Mouse (Mus musculus): ENCODE measurements around the gene Ajuba. TPM values are rescaled to one million over a fixed set of nuclear protein-coding genes. Genes with fewer than 3 reads are reported as not detected.
"Not testable (repeated sequence)": the region's sequence is repeated elsewhere in the genome, so short reads cannot be mapped to it uniquely, and the experiment has no call there.

Gene Ajuba
- 49.0 and 52.8 TPM in 2 replicates for polyA plus RNA-seq (2015; fragmentation: Nextera tagmentation; extraction: Ambion mirVana)

DNA sequence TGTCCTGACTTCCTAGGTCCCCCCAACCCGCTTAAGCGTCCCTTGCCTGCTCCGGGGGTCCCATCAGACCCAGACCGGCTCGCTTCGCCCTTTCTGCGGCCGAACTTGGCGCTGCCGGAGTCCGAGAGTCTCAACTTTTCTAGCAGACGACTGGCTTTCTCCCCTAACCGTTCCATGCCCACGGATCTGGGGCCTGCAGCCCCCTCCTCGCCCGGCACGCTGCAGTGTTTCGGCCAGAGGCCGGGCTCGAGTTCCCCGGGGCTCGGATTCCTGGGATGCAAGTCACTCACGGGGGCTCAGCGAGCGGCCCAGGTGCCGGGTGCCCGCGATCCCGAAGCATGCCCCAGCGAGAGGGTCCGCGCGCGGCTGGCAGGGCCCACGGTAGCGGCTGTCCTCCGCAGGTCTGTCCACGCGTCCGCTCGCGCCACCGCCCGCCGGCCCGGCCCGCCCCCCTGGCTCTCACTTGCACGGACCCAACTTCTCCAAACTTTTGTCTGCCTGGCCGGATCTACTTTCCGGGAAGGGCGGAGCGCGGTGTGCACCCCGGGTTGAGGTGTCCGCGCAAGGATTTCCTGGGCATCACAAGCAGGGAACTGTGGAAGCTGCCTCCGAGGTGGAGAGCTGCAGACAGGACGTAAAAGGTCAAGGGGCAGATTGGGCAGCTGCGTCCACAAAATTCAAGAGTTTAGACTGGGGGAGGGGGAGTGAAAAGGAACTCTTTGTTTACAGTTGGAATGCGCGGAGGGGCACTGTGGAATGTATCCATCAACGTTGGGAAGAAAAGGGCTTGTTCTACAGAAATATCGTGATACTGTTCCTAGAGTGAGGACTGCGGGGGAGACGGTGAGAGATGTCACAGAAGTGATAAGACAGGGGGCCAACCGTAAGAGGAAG is at the start of gene Ajuba:
Ajuba (minus strand) TSS at position 470 of the 894 bp plus-strand sequence.
- H3K36me3 ChIP-seq: no peaks in the 10 kb centered on the region
- H3K9me3 ChIP-seq: no peaks in the 10 kb centered on the region
- H3K4me3 ChIP-seq: peak within 1 kb of the TSS; percentile 81
- peak; percentile 74 for ATAC-seq (ENCODE audit: borderline replicate concordance, extremely low read depth, low FRiP score, low TSS enrichment)
- peak within 1 kb of the TSS; percentile 97 for H3K27ac ChIP-seq
- H3K27me3 ChIP-seq: no peaks in the 10 kb centered on the region
- WGBS: under 1% methylated on average over 66 of the region's 66 CpGs
- peaks cover 37% of the 10 kb centered on the region for H3K4me1 ChIP-seq
- H3K9ac ChIP-seq: peak within 1 kb of the TSS; percentile 94
- peak within 1 kb of the TSS; percentile 62 for H3K4me2 ChIP-seq

DNA sequence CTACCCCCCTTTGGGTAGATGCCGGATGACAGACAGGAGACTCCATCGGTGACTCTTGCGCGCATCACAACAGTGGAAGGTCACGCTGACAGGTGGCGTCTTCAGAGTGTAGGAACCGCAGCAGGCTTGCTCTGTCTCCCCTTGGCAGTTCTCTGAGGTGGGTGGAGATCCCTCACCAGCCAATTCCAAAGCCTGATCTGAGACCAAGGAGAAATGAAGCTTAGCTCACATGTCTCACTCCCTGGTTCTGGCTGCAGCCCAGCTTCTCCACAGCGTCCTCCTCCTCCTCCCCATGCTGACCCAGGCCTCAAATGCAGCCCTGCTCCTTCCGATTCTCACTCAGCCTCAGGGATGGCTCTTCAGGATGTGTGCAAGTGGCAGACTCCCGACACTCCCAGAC is 47.6 kb upstream of the Ajuba start:
- Histone ChIP-seq H3K27ac (no peak overlapping the region), H3K4me2 (no peak overlapping the region), H3K4me1 (no peaks in the 10 kb centered on the region), H3K9ac (no peak overlapping the region), H3K27me3 (no peaks in the 10 kb centered on the region), H3K4me3 (no peak overlapping the region), H3K9me3 (no peaks in the 10 kb centered on the region), H3K36me3 (no peaks in the 10 kb centered on the region)
- 73% methylated on average over 10 of the region's 10 CpGs for WGBS
- no peak for ATAC-seq (ENCODE audit: borderline replicate concordance, extremely low read depth, low FRiP score, low TSS enrichment)

DNA sequence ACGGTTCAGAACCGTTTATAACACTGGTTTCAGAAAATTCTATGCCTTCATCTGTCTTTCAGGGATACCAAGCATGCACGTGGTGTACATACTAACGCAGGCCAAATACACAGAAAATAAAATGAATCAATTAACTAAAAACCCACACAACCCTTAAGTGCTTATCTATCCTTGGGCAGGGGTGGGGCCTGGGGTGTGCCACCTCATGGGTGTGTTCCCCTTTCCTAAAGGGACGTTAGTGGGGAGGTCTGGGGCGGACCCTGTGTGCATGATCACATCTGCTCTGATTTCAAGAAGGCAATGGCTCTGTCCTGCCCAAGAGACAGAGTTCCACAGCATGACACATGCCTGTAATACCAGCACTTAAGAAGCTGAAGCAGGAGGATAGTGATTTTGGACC is 46.0 kb upstream of the Ajuba start:
- WGBS: 82% methylated on average over 6 of the region's 6 CpGs
- no peak overlapping the region for H3K27ac ChIP-seq
- no peaks in the 10 kb centered on the region for H3K9me3 ChIP-seq
- no peak for ATAC-seq (ENCODE audit: borderline replicate concordance, extremely low read depth, low FRiP score, low TSS enrichment)
- H3K36me3 ChIP-seq: no peaks in the 10 kb centered on the region
- no peaks in the 10 kb centered on the region for H3K4me1 ChIP-seq
- no peak overlapping the region for H3K4me3 ChIP-seq
- H3K27me3 ChIP-seq: no peaks in the 10 kb centered on the region
- H3K4me2 ChIP-seq: no peak overlapping the region
- H3K9ac ChIP-seq: no peak overlapping the region

DNA sequence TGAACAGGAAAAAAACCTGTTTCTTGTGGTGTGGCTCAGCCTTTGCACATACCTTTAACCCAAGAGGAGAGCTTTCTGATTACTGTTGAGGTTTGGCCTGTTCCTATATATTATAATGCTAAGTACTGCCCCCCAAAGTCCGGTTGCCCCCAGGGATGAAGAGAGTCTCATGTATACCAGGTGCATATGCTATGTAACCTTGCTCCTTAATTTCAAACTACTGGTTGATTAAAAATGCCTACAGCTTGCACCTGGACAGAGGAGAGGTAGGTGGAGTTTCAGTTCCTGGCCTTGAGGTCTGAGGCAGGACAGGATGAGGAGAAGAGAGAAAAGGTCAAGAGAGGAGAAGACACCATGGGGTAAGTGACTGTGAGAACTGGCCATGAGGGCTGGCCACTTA is 43.8 kb upstream of the Ajuba start, which contains the start of gene Psmb11:
Psmb11 (plus strand) TSS at position 301 of the 400 bp plus-strand sequence.
- Histone ChIP-seq H3K4me1 (peaks cover 11% of the 10 kb centered on the region), H3K36me3 (peaks cover 4% of the 10 kb centered on the region), H3K9me3 (no peaks in the 10 kb centered on the region), H3K9ac (no peak within 1 kb of the TSS), H3K27me3 (no peaks in the 10 kb centered on the region), H3K4me2 (no peak within 1 kb of the TSS), H3K27ac (no peak within 1 kb of the TSS), H3K4me3 (no peak within 1 kb of the TSS)
- ATAC-seq (ENCODE audit: borderline replicate concordance, extremely low read depth, low FRiP score, low TSS enrichment): no peak
- 84% methylated on average over 1 of the region's 1 CpGs for WGBS

DNA sequence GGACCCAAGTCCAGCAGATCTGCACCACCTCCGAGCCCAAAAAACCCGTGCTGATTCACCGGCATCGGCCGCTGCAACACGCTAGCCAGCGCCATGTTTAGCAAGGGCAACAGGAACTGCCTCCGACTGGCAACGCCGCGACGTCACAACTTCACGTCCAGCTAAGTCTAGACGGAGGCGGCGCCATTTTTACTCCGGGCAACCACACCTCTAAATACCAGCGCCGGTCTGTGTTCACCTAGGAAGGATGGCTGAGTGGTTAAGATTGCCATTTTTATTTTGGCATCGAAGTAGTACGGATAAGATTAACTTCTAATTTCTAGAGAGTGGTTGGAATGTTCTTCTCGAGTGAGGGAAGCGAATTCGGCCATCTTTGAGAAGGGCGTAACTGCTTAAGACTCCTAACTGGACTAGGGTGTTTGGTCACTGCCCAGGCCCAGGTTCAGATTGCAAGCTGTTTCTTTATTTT is 40.6 kb upstream of the Ajuba start, which contains the start of gene Psmb5:
Psmb5 (minus strand) TSS at position 126 of the 469 bp plus-strand sequence.
- WGBS: under 1% methylated on average over 25 of the region's 25 CpGs
- H3K27me3 ChIP-seq: no peaks in the 10 kb centered on the region
- H3K4me3 ChIP-seq: peak within 1 kb of the TSS; percentile 89
- peaks cover 12% of the 10 kb centered on the region for H3K4me1 ChIP-seq
- peak within 1 kb of the TSS; percentile 79 for H3K27ac ChIP-seq
- peaks cover 24% of the 10 kb centered on the region for H3K36me3 ChIP-seq
- peak within 1 kb of the TSS; percentile 87 for H3K9ac ChIP-seq
- H3K4me2 ChIP-seq: peak within 1 kb of the TSS; percentile 70
- peak; percentile 80; the same call in 1 of the 2 replicates for ATAC-seq (ENCODE audit: borderline replicate concordance, extremely low read depth, low FRiP score, low TSS enrichment)
- no peaks in the 10 kb centered on the region for H3K9me3 ChIP-seq

DNA sequence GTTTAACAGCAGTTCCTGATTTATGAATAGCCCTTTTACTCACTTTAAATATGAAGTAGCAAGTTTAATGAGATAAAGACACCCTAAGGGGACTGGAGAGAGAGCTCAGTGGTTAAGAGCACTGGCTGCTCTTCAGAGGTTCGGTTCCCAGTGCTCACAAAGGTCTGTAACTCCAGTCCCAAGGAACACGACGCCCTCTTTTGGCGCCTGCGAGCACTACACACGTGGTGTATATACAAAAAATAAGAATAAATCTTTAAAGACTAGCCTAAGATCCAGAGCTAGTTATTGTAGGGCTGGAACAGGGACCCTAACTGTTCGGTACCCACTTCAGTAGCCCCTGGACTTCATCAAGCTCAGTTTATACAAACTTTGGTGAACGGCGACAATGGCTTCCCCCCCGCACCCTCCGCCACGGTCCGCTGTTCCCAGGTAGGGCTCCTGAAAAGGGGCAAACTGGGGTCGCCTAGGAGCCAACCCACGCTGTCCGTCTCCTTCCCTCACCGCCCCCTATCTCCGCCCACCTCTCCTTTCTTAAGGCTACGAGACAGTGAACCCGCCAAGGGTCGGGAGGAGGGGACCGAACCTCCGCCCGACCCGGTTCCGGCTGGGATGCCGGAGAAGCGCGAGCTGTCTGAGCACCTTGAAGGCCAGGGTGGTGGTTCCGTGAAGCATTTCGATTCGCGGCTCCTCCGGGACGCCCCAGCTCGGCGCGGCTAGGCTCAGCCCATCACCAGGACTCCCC is 40.0 kb upstream of the Ajuba start:
- ATAC-seq (ENCODE audit: borderline replicate concordance, extremely low read depth, low FRiP score, low TSS enrichment): peak; percentile 52
- H3K36me3 ChIP-seq: peaks cover 30% of the 10 kb centered on the region
- no peaks in the 10 kb centered on the region for H3K27me3 ChIP-seq
- 1% methylated on average over 38 of the region's 38 CpGs for WGBS
- peak overlapping the region; percentile 79 for H3K27ac ChIP-seq
- peaks cover 12% of the 10 kb centered on the region for H3K4me1 ChIP-seq
- H3K9ac ChIP-seq: peak overlapping the region; percentile 87
- H3K4me3 ChIP-seq: peak overlapping the region; percentile 89
- H3K4me2 ChIP-seq: peak overlapping the region; percentile 70
- H3K9me3 ChIP-seq: no peaks in the 10 kb centered on the region

DNA sequence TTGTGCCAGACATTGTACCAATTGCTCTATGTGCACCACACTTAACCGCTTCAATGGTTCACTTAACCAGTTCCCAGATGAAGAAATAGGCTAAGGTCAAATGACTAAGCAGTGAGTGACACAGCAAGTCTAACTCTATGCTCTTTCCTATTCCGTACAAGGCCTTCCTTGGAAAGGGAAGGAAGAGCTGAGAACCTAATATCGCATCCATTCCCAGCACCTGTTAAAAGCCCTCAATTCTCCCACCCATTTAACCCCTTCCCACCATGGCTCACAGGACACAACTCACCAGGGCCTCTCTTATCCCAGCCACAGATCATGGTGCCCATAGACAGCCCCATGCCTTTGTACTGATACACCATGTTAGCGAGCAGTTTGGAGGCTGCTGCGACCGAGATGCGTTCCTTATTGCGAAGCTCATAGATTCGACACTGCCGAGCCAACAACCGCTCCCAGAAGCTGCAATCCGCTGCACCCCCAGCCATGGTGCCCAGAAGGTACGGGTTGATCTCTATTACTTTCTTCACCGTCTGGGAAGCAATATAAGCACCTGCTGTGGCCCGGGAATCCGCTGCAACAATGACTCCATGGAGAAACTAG is 39.0 kb upstream of the Ajuba start:
- Histone ChIP-seq H3K4me2 (no peak overlapping the region), H3K9ac (no peak overlapping the region), H3K36me3 (peaks cover 37% of the 10 kb centered on the region), H3K9me3 (no peaks in the 10 kb centered on the region), H3K27me3 (no peaks in the 10 kb centered on the region), H3K4me3 (peak overlapping the region; percentile 89; the same call in 1 of the 2 replicates), H3K27ac (no peak overlapping the region), H3K4me1 (peaks cover 12% of the 10 kb centered on the region)
- 91% methylated on average over 16 of the region's 16 CpGs for WGBS
- ATAC-seq (ENCODE audit: borderline replicate concordance, extremely low read depth, low FRiP score, low TSS enrichment): no peak

DNA sequence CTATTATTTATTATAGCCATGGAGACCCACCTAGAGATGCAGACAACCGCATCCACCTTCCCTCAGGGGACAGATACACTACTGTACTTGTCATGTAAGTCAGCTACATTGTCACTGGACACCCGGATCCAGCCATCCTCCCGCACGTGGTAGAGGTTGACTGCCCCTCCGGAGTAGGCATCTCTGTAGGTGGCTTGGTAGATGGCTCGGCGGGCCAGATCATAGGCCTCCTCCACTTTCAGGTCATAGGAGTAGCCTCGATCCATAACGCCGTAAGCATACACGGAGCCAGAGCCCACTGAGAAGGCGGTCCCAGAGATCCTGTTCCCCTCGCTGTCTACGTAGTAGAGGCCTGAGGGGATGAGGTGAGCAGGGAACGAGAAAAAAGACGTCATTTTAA is 36.8 kb upstream of the Ajuba start:
- not testable (repeated sequence) for H3K9ac ChIP-seq; H3K27ac ChIP-seq; H3K27me3 ChIP-seq; H3K4me3 ChIP-seq; ATAC-seq (ENCODE audit: borderline replicate concordance, extremely low read depth, low FRiP score, low TSS enrichment); H3K9me3 ChIP-seq; H3K4me2 ChIP-seq
- H3K36me3 ChIP-seq: peaks cover 37% of the 10 kb centered on the region
- WGBS: 84% methylated on average over 16 of the region's 16 CpGs
- H3K4me1 ChIP-seq: peaks cover 12% of the 10 kb centered on the region

DNA sequence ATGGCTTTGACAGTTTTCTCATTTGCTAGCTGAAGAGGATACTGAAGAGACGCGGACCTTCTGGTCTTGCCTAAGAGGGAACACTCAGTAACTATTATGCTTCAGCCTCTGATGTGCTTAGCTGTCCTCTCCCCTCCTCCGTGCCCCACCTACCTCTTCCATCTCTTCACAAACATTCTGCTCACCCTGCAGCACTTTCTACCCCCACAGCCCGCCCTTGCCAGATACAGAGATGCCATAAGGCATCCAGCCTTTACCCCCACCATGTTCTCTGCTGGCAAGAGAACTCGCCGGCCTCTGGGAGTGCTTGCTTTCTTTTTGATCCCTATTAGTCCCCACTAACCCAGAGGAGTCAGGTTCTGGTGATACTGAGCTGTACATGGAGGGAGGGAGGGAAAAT is 33.3 kb upstream of the Ajuba start:
- Histone ChIP-seq H3K27ac (no peak overlapping the region), H3K36me3 (peaks cover 31% of the 10 kb centered on the region), H3K4me2 (no peak overlapping the region), H3K4me1 (peaks cover 3% of the 10 kb centered on the region; the same call in 1 of the 2 replicates), H3K9me3 (no peaks in the 10 kb centered on the region), H3K27me3 (no peaks in the 10 kb centered on the region), H3K4me3 (no peak overlapping the region), H3K9ac (no peak overlapping the region)
- ATAC-seq (ENCODE audit: borderline replicate concordance, extremely low read depth, low FRiP score, low TSS enrichment): no peak
- 67% methylated on average over 6 of the region's 6 CpGs for WGBS

DNA sequence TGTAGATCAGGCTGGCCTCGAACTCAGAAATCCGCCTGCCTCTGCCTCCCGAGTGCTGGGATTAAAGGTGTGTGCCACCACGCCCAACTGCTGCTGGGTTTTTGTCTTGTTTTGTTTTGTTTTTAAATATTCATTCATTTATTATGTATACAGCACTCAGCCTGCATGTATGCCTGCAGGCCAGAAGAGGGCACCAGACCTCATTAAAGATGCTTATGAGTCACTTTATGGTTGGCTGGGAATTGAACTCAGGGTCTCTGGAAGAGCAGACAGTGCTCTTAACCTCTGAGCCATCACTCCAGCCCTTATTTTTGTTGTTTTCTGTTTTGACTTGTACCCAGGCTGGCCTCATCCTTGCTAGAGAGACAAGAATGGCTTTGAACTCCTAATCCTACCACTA is 32.6 kb upstream of the Ajuba start:
- no peak overlapping the region for H3K9ac ChIP-seq
- WGBS: 82% methylated on average over 4 of the region's 4 CpGs
- ATAC-seq (ENCODE audit: borderline replicate concordance, extremely low read depth, low FRiP score, low TSS enrichment): no peak

DNA sequence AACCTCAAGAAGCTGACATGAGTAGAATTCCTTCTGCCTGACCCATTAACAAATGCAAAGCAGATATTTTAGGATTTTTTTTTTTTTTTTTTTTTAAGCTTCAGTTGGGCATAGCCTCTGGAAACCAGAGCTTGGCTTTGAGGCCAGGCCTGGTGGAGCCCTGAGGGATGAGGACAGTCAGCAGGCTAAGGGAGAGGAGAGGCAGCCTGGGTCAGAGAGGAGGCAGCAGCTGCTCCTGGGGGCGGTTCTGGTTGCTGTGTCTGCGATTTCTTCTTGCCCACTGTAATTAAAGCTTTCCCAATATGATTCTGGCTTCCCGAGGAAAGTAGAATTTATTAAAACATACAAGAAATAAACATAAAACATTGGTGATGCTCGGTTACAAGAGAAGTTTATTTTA is 31.9 kb upstream of the Ajuba start:
- peaks cover 7% of the 10 kb centered on the region; the same call in 1 of the 2 replicates for H3K4me1 ChIP-seq
- H3K27ac ChIP-seq: no peak overlapping the region
- no peak overlapping the region for H3K9ac ChIP-seq
- H3K27me3 ChIP-seq: no peaks in the 10 kb centered on the region
- H3K9me3 ChIP-seq: no peaks in the 10 kb centered on the region
- H3K4me3 ChIP-seq: no peak overlapping the region
- H3K4me2 ChIP-seq: no peak overlapping the region
- 56% methylated on average over 4 of the region's 4 CpGs for WGBS
- peaks cover 19% of the 10 kb centered on the region for H3K36me3 ChIP-seq
- no peak for ATAC-seq (ENCODE audit: borderline replicate concordance, extremely low read depth, low FRiP score, low TSS enrichment)

More for the DNA sequence above, 32.6 kb upstream of the Ajuba start:
- Histone ChIP-seq H3K9me3 (no peaks in the 10 kb centered on the region), H3K27ac (no peak overlapping the region), H3K4me1 (peaks cover 3% of the 10 kb centered on the region; the same call in 1 of the 2 replicates), H3K4me3 (no peak overlapping the region), H3K4me2 (no peak overlapping the region), H3K36me3 (peaks cover 25% of the 10 kb centered on the region), H3K27me3 (no peaks in the 10 kb centered on the region)

Measured in lung, embryonic 15.5 days (tissue).